ENCODE assay signal across 8 mouse cellular contexts in genomic region chr5:8941266-8941665, GRCm38 (mm10). TPM values are rescaled to one million over a fixed set of nuclear protein-coding genes. Genes with fewer than 3 reads are reported as not detected.
DNase-seq lines count a peak whose midpoint lies in the region; ATAC-seq and TF ChIP-seq lines count a peak whose summit lies in the region.
"Not testable (repeated sequence)": the region's sequence is repeated elsewhere in the genome, so short reads cannot be mapped to it uniquely, and the experiment has no call there.

No protein-coding gene starts in this region.

- not testable (repeated sequence) for ATAC-seq in forebrain, postnatal 0 days; liver, postnatal 0 days

- TF ChIP-seq CTCF in MEL (IDR thresholded peaks at IDR 0.05 in 2 of 3, conservative IDR thresholded peaks at IDR 0.05 in 1 of 3; ENCODE audit: control insufficient read depth in 1 of 3, insufficient read depth in 1 of 3, low read depth in 2 of 3, low read length in 3 of 3, poor library complexity in 1 of 3, severe bottlenecking in 1 of 3): peak in 1 of 3 experiments; percentile 20; a peak in 1 of 6 replicates
- not testable (repeated sequence) for TF ChIP-seq CTCF in brain, embryonic 14.5 days (IDR thresholded peaks at IDR 0.05; ENCODE audit: borderline replicate concordance, extremely low read depth, insufficient read depth, insufficient read length); forebrain, postnatal 0 days (IDR thresholded peaks at IDR 0.05; ENCODE audit: low read depth)
- 0 out of 2 replicates have a peak, but pooled peaks have one; percentile 8 for TF ChIP-seq CTCF in liver, postnatal 0 days (IDR thresholded peaks at IDR 0.05; ENCODE audit: low read depth)

- not testable (repeated sequence) for H3K4me2 ChIP-seq in forebrain, postnatal 0 days (ENCODE audit: low read depth); liver, postnatal 0 days (ENCODE audit: low read depth, low read length)

- DNase-seq in A20 (ENCODE audit: low read depth, low spot score) (peak; percentile 17), MEL (ENCODE audit: low read depth, low spot score) (peak; percentile 30)
- DNase-seq in brain, embryonic 14.5 days (ENCODE audit: low read depth): peak; percentile 30
- peak; percentile 11 for DNase-seq in forebrain, postnatal 0 days
- DNase-seq in induced T-regulatory cell, adult 2 months (ENCODE audit: low read depth): peak; percentile 43
- DNase-seq in liver, postnatal 0 days: not testable (repeated sequence)
- DNase-seq in naive thymus-derived CD4-positive, alpha-beta T cell, adult 2 months (ENCODE audit: low read depth): peak; percentile 31
- peak; percentile 18 for DNase-seq in thymus, postnatal 0 days (ENCODE audit: low spot score)

- H3K36me3 ChIP-seq in MEL (ENCODE audit: control insufficient read depth in 1 of 2, insufficient read depth in 2 of 2, low read length in 2 of 2): peaks cover 5 to 43% of the 10 kb centered on the region in 2 experiments; a peak in 3 of 4 replicates
- H3K36me3 ChIP-seq in forebrain, postnatal 0 days (ENCODE audit: insufficient read depth): not testable (repeated sequence)
- H3K36me3 ChIP-seq in liver, postnatal 0 days (replicated peaks; ENCODE audit: insufficient read depth, low read length): peaks cover 67% of the 10 kb centered on the region

- not testable (repeated sequence) for H3K4me1 ChIP-seq in MEL (ENCODE audit: control insufficient read depth in 1 of 2, insufficient read depth in 2 of 2, low read length in 2 of 2); forebrain, postnatal 0 days (ENCODE audit: insufficient read depth); liver, postnatal 0 days (ENCODE audit: insufficient read depth)

- H3K79me2 ChIP-seq in MEL (ENCODE audit: control insufficient read depth, insufficient read depth, low read length, poor library complexity): not testable (repeated sequence)

- WGBS in forebrain, postnatal 0 days: no CpG with 5 or more reads among the region's 1 CpGs
- no CpG with 5 or more reads among the region's 1 CpGs for WGBS in liver, postnatal 0 days (ENCODE audit: insufficient replicate concordance)

- peak; percentile 12 for TF ChIP-seq RAD21 in MEL (IDR thresholded peaks at IDR 0.05; ENCODE audit: low read depth, low read length)

- H3K9ac ChIP-seq in MEL (ENCODE audit: control insufficient read depth, low read depth, low read length, poor library complexity, severe bottlenecking); forebrain, postnatal 0 days; liver, postnatal 0 days (replicated peaks): not testable (repeated sequence)

- H3K27ac ChIP-seq in MEL (ENCODE audit: control insufficient read depth, low read depth, low read length); forebrain, postnatal 0 days (ENCODE audit: low read depth, low read length); liver, postnatal 0 days (ENCODE audit: low read depth): not testable (repeated sequence)

- H3K4me3 ChIP-seq in MEL (ENCODE audit: control insufficient read depth in 1 of 2, insufficient read depth in 1 of 2, low read depth in 2 of 2, low read length in 2 of 2); forebrain, postnatal 0 days (ENCODE audit: low read depth, low read length); liver, postnatal 0 days (ENCODE audit: low read depth, low read length): not testable (repeated sequence)

- not testable (repeated sequence) for H3K9me3 ChIP-seq in MEL (replicated peaks; ENCODE audit: insufficient read depth, low read length); forebrain, postnatal 0 days (ENCODE audit: low read length); liver, postnatal 0 days (ENCODE audit: low read length)

- TF ChIP-seq POLR2A in MEL (IDR thresholded peaks at IDR 0.05; ENCODE audit: control insufficient read depth in 1 of 2, insufficient read depth in 1 of 2, low read depth in 1 of 2, low read length in 2 of 2, poor library complexity in 1 of 2); brain, embryonic 14.5 days (IDR thresholded peaks at IDR 0.05; ENCODE audit: borderline replicate concordance, extremely low read depth, insufficient read depth, insufficient read length, poor library complexity, severe bottlenecking): not testable (repeated sequence)

- not testable (repeated sequence) for H3K27me3 ChIP-seq in MEL (ENCODE audit: control insufficient read depth in 1 of 2, insufficient read depth in 2 of 2, low read length in 2 of 2); forebrain, postnatal 0 days (ENCODE audit: insufficient read depth, low read length); liver, postnatal 0 days (ENCODE audit: insufficient read depth, low read length)

- TF ChIP-seq EP300 in MEL (IDR thresholded peaks at IDR 0.05; ENCODE audit: low read depth in 1 of 2, low read length in 2 of 2); liver, postnatal 0 days (IDR thresholded peaks at IDR 0.05; ENCODE audit: low read depth): not testable (repeated sequence)

TF ChIP-seq in MEL, 35 proteins besides CTCF, POLR2A, EP300 and RAD21:
- TF ChIP-seq SMC3 (IDR thresholded peaks at IDR 0.05; ENCODE audit: low read depth, low read length) (peak; percentile 25; the same call in 1 of the 2 replicates), ZNF384 (IDR thresholded peaks at IDR 0.05; ENCODE audit: low read depth, low read length) (peak; percentile 80)
TF ChIP-seq in MEL: peak in this region for 2; not testable (repeated sequence) for 33.

RNA-seq across cellular contexts. Expression of gene Abcb4, which starts 47.7 kb away (rescaled TPM):
- 95.2 and 107 TPM in 2 replicates for total RNA-seq in MEL (2012; rRNA removed)
- 10 to 100 TPM in 1 of 2 experiments, not detected in 1; 86.0 TPM for polyA plus RNA-seq in MEL (2012; ENCODE audit: insufficient read depth in 1 of 2, insufficient read length in 2 of 2, low read depth in 1 of 2, low replicate concordance in 2 of 2, missing spikeins in 1 of 2)
- 0.34 and 0.45 TPM in 2 replicates for polyA plus RNA-seq in brain, embryonic 14.5 days (2012; rRNA removed)
- total RNA-seq in forebrain, postnatal 0 days (2014; rRNA removed): 1.6 and 2.0 TPM in 2 replicates
- 0.47 and 0.49 TPM in 2 replicates for polyA plus RNA-seq in forebrain, postnatal 0 days (2015; fragmentation: Nextera tagmentation; extraction: Ambion mirVana)
- 64.7 and 75.6 TPM in 2 replicates for polyA plus RNA-seq in liver, postnatal 0 days (2015; fragmentation: Nextera tagmentation; extraction: Ambion mirVana)
- polyA plus RNA-seq in thymus, postnatal 0 days (2015; fragmentation: Nextera tagmentation; extraction: Ambion mirVana): 0.64 and 1.2 TPM in 2 replicates

RNA-seq across cellular contexts. Expression of gene Crot, which starts 55.9 kb away (rescaled TPM):
- total RNA-seq in MEL (2012; rRNA removed): 9.4 and 10.1 TPM in 2 replicates
- 100 to 1,000 TPM in 1 of 2 experiments, 1 to 10 TPM in 1; 9.8 to 148 TPM for polyA plus RNA-seq in MEL (2012; ENCODE audit: insufficient read depth in 1 of 2, insufficient read length in 2 of 2, low read depth in 1 of 2, low replicate concordance in 2 of 2, missing spikeins in 1 of 2)
- 12.8 and 13.7 TPM in 2 replicates for polyA plus RNA-seq in brain, embryonic 14.5 days (2012; rRNA removed)
- total RNA-seq in forebrain, postnatal 0 days (2014; rRNA removed): 21.5 and 23.4 TPM in 2 replicates
- 20.0 and 20.2 TPM in 2 replicates for polyA plus RNA-seq in forebrain, postnatal 0 days (2015; fragmentation: Nextera tagmentation; extraction: Ambion mirVana)
- polyA plus RNA-seq in liver, postnatal 0 days (2015; fragmentation: Nextera tagmentation; extraction: Ambion mirVana): 255 and 267 TPM in 2 replicates
- polyA plus RNA-seq in thymus, postnatal 0 days (2015; fragmentation: Nextera tagmentation; extraction: Ambion mirVana): 41.6 and 43.4 TPM in 2 replicates

Comparison
In these comparisons a context has a peak if more than half of its experiments do, and no peak if none do; other contexts are left out.
1. RNA of gene Abcb4, which starts 47.7 kb away (polyA plus RNA-seq): 86.0 TPM in MEL and 64.7 to 75.6 TPM in liver, postnatal 0 days; 0.64 to 1.2 TPM in thymus, postnatal 0 days, 0.47 to 0.49 TPM in forebrain, postnatal 0 days and 0.34 to 0.45 TPM in brain, embryonic 14.5 days; every median in the first group is over 10 times any median in the second.